ENCODE assay signal across 12 mouse cellular contexts in the genomic region with DNA sequence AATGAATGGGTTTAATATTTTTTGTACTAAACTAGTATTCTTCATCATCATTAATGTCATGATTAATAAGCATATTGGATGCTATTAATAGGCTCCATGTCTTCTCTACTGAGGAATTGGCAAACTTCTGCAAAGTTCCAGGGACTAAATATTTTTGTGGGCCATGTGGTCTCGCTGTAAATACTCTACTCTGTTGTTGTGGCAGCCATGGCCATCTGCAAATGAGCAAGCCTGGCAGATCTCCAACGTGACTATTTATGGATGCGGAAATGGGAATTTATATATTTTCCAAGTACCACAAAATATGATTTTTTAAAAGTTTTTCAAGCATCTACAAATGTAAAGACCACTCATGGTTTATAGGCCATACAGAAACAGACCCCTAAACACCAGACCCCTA. TPM values are rescaled to one million over a fixed set of nuclear protein-coding genes. Genes with fewer than 3 reads are reported as not detected.
DNase-seq lines count a peak whose midpoint lies in the region; ATAC-seq and TF ChIP-seq lines count a peak whose summit lies in the region.
"Had no signal": no experiment of that assay in that cellular context is flagged by ENCODE, and none has a peak within 500 bp of the region (broad histone marks: within the 10 kb centered on the region; RNA-seq: fewer than 3 reads in every experiment).

No protein-coding gene starts in this region.

- peak overlapping the region; percentile 16; the same call in 1 of the 2 replicates for H3K27ac ChIP-seq in intestine, embryonic 14.5 days (ENCODE audit: low read depth)
- H3K27ac ChIP-seq in intestine, postnatal 0 days (ENCODE audit: low read depth, low read length) = no peak overlapping the region
- peak overlapping the region; percentile 66; the same call in 1 of the 2 replicates for H3K27ac ChIP-seq in stomach, embryonic 16.5 days (ENCODE audit: low read length)

- H3K9ac ChIP-seq in intestine, embryonic 14.5 days (ENCODE audit: low read length) = no peak overlapping the region
- no peak overlapping the region for H3K9ac ChIP-seq in intestine, postnatal 0 days (ENCODE audit: low read depth, low read length)
- no peak overlapping the region for H3K9ac ChIP-seq in stomach, embryonic 16.5 days (ENCODE audit: low read length)

- DNase-seq in cerebellum, postnatal 10 days = peak; percentile 62 to 66
- no peak for DNase-seq in cerebellum, adult 9-10 months
- DNase-seq in intestine, embryonic 14.5 days (ENCODE audit: low spot score) = no peak
- peak; percentile 42 to 52 for DNase-seq in right cerebral cortex, adult 2 months (ENCODE audit: low spot score in 2 of 2)
- DNase-seq in right cerebral cortex, adult 18-20 months = no peak
- DNase-seq: adrenal gland, postnatal 10 days; cerebellum, adult 8-10 months; left cerebral cortex, postnatal 4 days had no signal

- TF ChIP-seq CTCF in intestine, postnatal 0 days (IDR thresholded peaks at IDR 0.05; ENCODE audit: low read depth) = no peak

- no peak overlapping the region for H3K4me2 ChIP-seq in intestine, embryonic 14.5 days (ENCODE audit: low read length)
- no peak overlapping the region for H3K4me2 ChIP-seq in intestine, postnatal 0 days (replicated peaks; ENCODE audit: low read depth)
- no peak overlapping the region for H3K4me2 ChIP-seq in stomach, embryonic 16.5 days (ENCODE audit: low read depth, low read length)

- H3K4me1 ChIP-seq in intestine, embryonic 14.5 days (replicated peaks; ENCODE audit: control insufficient read depth, insufficient read depth, low read length) = peaks cover 50% of the 10 kb centered on the region
- peaks cover 3% of the 10 kb centered on the region; the same call in 1 of the 2 replicates for H3K4me1 ChIP-seq in intestine, postnatal 0 days (replicated peaks; ENCODE audit: control insufficient read depth, insufficient read depth, low read length)
- peaks cover 34% of the 10 kb centered on the region for H3K4me1 ChIP-seq in stomach, embryonic 16.5 days (ENCODE audit: control insufficient read depth, insufficient read depth, low read length)

- no peak for ATAC-seq in intestine, embryonic 14.5 days (replicated peaks; ENCODE audit: low FRiP score, low TSS enrichment, low read depth)
- no peak for ATAC-seq in intestine, postnatal 0 days
- ATAC-seq in stomach, embryonic 16.5 days (ENCODE audit: insufficient read depth, low FRiP score) = no peak
- no peak for ATAC-seq in granulocyte monocyte progenitor cell, adult 5-6 weeks (replicated peaks; ENCODE audit: poor library complexity, severe bottlenecking)

- no peaks in the 10 kb centered on the region for H3K9me3 ChIP-seq in intestine, embryonic 14.5 days (ENCODE audit: control insufficient read depth, low read length)
- H3K9me3 ChIP-seq in intestine, postnatal 0 days (ENCODE audit: control insufficient read depth) = no peaks in the 10 kb centered on the region
- no peaks in the 10 kb centered on the region for H3K9me3 ChIP-seq in stomach, embryonic 16.5 days (replicated peaks; ENCODE audit: control insufficient read depth, low read length)

- H3K36me3 ChIP-seq in intestine, embryonic 14.5 days (ENCODE audit: control insufficient read depth, insufficient read depth, low read length) = peaks cover 17% of the 10 kb centered on the region
- H3K36me3 ChIP-seq in intestine, postnatal 0 days (ENCODE audit: control insufficient read depth, insufficient read depth) = no peaks in the 10 kb centered on the region; the same call in 1 of the 2 replicates
- 0 out of 2 replicates have a peak, but pooled peaks cover 3% of the 10 kb centered on the region for H3K36me3 ChIP-seq in stomach, embryonic 16.5 days (ENCODE audit: control insufficient read depth, insufficient read depth, low read length)
- H3K36me3 ChIP-seq: G1E had no signal

- no peak overlapping the region for H3K4me3 ChIP-seq in intestine, embryonic 14.5 days (ENCODE audit: low read depth, low read length)
- no peak overlapping the region for H3K4me3 ChIP-seq in intestine, postnatal 0 days (ENCODE audit: low read depth, low read length)
- H3K4me3 ChIP-seq in stomach, embryonic 16.5 days (replicated peaks; ENCODE audit: low read length) = no peak overlapping the region

- no peaks in the 10 kb centered on the region for H3K27me3 ChIP-seq in intestine, embryonic 14.5 days (replicated peaks; ENCODE audit: control insufficient read depth, insufficient read depth, low read length)
- no peaks in the 10 kb centered on the region for H3K27me3 ChIP-seq in intestine, postnatal 0 days (replicated peaks; ENCODE audit: control insufficient read depth, insufficient read depth, low read length)
- no peaks in the 10 kb centered on the region for H3K27me3 ChIP-seq in stomach, embryonic 16.5 days (ENCODE audit: control insufficient read depth, insufficient read depth, low read length)

- WGBS in intestine, embryonic 14.5 days = 55% methylated on average over 3 of the region's 3 CpGs
- WGBS in intestine, postnatal 0 days = 67% methylated on average over 3 of the region's 3 CpGs
- WGBS in stomach, embryonic 16.5 days = 44% methylated on average over 3 of the region's 3 CpGs

RNA-seq across cellular contexts. Expression of gene Notch2, which starts 54.1 kb away (rescaled TPM):
- polyA plus RNA-seq in intestine, embryonic 14.5 days (2014; fragmentation: Nextera tagmentation; extraction: Ambion mirVana) = 30.0 and 30.8 TPM in 2 replicates
- polyA plus RNA-seq in intestine, postnatal 0 days (2015; fragmentation: Nextera tagmentation; extraction: Ambion mirVana) = 4.9 and 5.1 TPM in 2 replicates
- 20.4 and 23.6 TPM in 2 replicates for polyA plus RNA-seq in stomach, embryonic 16.5 days (2015; fragmentation: Nextera tagmentation; extraction: Ambion mirVana)
- total RNA-seq in granulocyte monocyte progenitor cell, adult 5-6 weeks (2014; fragmentation: Nextera tagmentation) = 27.9 TPM in 2 replicates
- 23.1 and 31.3 TPM in 2 replicates for total RNA-seq in granulocyte monocyte progenitor cell, adult 5-6 weeks (2017)
- polyA plus RNA-seq: G1E had no signal

Comparison
In these comparisons a context has a peak if more than half of its experiments do, and no peak if none do; other contexts are left out.
1. DNase-seq: peak in cerebellum, postnatal 10 days (2 of 2) and right cerebral cortex, adult 2 months (2 of 2); none in cerebellum, adult 9-10 months (single experiment), intestine, embryonic 14.5 days (single experiment) and right cerebral cortex, adult 18-20 months (single experiment).